Mouse (Mus musculus): Measurements from ENCODE around the gene Ttc3. TPM values are rescaled to one million over a fixed set of nuclear protein-coding genes. Genes with fewer than 3 reads are reported as not detected.

Gene Ttc3
- polyA plus RNA-seq, 1 experiment from 2014 or later: 291 TPM

- 78% methylated on average over 1 of the region's 1 CpGs for WGBS
- H3K27ac ChIP-seq: no peak overlapping the region
- no peaks in the 10 kb centered on the region for H3K36me3 ChIP-seq
- H3K9ac ChIP-seq: no peak overlapping the region
- H3K4me3 ChIP-seq: no peak overlapping the region
- peaks cover 10% of the 10 kb centered on the region for H3K4me1 ChIP-seq
- no peaks in the 10 kb centered on the region for H3K9me3 ChIP-seq
- no peaks in the 10 kb centered on the region for H3K27me3 ChIP-seq
- H3K4me2 ChIP-seq: no peak overlapping the region
- ATAC-seq (ENCODE audit: insufficient number of reproducible peaks, insufficient read depth, low FRiP score, low TSS enrichment, low read depth): no peak
Observed at GRCm38 (mm10) chr16:94345733-94346132, 24.7 kb upstream of the Ttc3 start.

GRCm38 (mm10) chr16:94347080-94347731 lies 23.2 kb upstream of the Ttc3 start:
- WGBS: 66% methylated on average over 7 of the region's 7 CpGs
- H3K9ac ChIP-seq: no peak overlapping the region
- ATAC-seq (ENCODE audit: insufficient number of reproducible peaks, insufficient read depth, low FRiP score, low TSS enrichment, low read depth): no peak
- peaks cover 10% of the 10 kb centered on the region for H3K4me1 ChIP-seq
- no peaks in the 10 kb centered on the region for H3K27me3 ChIP-seq
- no peak overlapping the region for H3K27ac ChIP-seq
- H3K4me3 ChIP-seq: no peak overlapping the region
- H3K9me3 ChIP-seq: no peaks in the 10 kb centered on the region
- H3K4me2 ChIP-seq: no peak overlapping the region
- H3K36me3 ChIP-seq: no peaks in the 10 kb centered on the region

- ATAC-seq (ENCODE audit: insufficient number of reproducible peaks, insufficient read depth, low FRiP score, low TSS enrichment, low read depth): no peak
- Histone ChIP-seq H3K36me3 (no peaks in the 10 kb centered on the region), H3K9ac (no peak overlapping the region), H3K4me3 (no peak overlapping the region), H3K27ac (no peak overlapping the region), H3K27me3 (no peaks in the 10 kb centered on the region), H3K9me3 (no peaks in the 10 kb centered on the region), H3K4me2 (no peak overlapping the region), H3K4me1 (peaks cover 14% of the 10 kb centered on the region)
- 81% methylated on average over 2 of the region's 2 CpGs for WGBS
Observed at GRCm38 (mm10) chr16:94348779-94349178, 21.6 kb upstream of the Ttc3 start.

- ATAC-seq (ENCODE audit: insufficient number of reproducible peaks, insufficient read depth, low FRiP score, low TSS enrichment, low read depth): no peak
- Histone ChIP-seq H3K4me3 (no peak overlapping the region), H3K27me3 (no peaks in the 10 kb centered on the region), H3K4me2 (no peak overlapping the region), H3K36me3 (no peaks in the 10 kb centered on the region), H3K9me3 (no peaks in the 10 kb centered on the region), H3K4me1 (peaks cover 14% of the 10 kb centered on the region), H3K27ac (peak overlapping the region; percentile 13; the same call in 1 of the 2 replicates), H3K9ac (no peak overlapping the region)
- WGBS: 51% methylated on average over 11 of the region's 11 CpGs
Observed at GRCm38 (mm10) chr16:94349588-94350286, 20.7 kb upstream of the Ttc3 start.

- H3K36me3 ChIP-seq: no peaks in the 10 kb centered on the region
- no peak for ATAC-seq (ENCODE audit: insufficient number of reproducible peaks, insufficient read depth, low FRiP score, low TSS enrichment, low read depth)
- 48% methylated on average over 10 of the region's 10 CpGs for WGBS
Observed at GRCm38 (mm10) chr16:94350287-94350677, 20.1 kb upstream of the Ttc3 start.

GRCm38 (mm10) chr16:94354450-94354849 lies 16.0 kb upstream of the Ttc3 start:
- no peaks in the 10 kb centered on the region for H3K36me3 ChIP-seq
- WGBS: 48% methylated on average over 9 of the region's 9 CpGs
- H3K27ac ChIP-seq: no peak overlapping the region
- H3K4me2 ChIP-seq: no peak overlapping the region
- peaks cover 14% of the 10 kb centered on the region for H3K4me1 ChIP-seq
- H3K9ac ChIP-seq: no peak overlapping the region
- H3K27me3 ChIP-seq: no peaks in the 10 kb centered on the region
- H3K4me3 ChIP-seq: no peak overlapping the region
- ATAC-seq (ENCODE audit: insufficient number of reproducible peaks, insufficient read depth, low FRiP score, low TSS enrichment, low read depth): no peak
- H3K9me3 ChIP-seq: no peaks in the 10 kb centered on the region

More at GRCm38 (mm10) chr16:94350287-94350677, 20.1 kb upstream of the Ttc3 start:
- Histone ChIP-seq H3K27ac (0 out of 2 replicates have a peak overlapping the region, but pooled peaks have one; percentile 13), H3K9me3 (no peaks in the 10 kb centered on the region), H3K9ac (no peak overlapping the region), H3K27me3 (no peaks in the 10 kb centered on the region), H3K4me3 (no peak overlapping the region), H3K4me2 (no peak overlapping the region), H3K4me1 (peaks cover 14% of the 10 kb centered on the region)

GRCm38 (mm10) chr16:94356046-94356445 lies 14.4 kb upstream of the Ttc3 start:
- Histone ChIP-seq H3K4me3 (no peak overlapping the region), H3K9me3 (no peaks in the 10 kb centered on the region), H3K27me3 (no peaks in the 10 kb centered on the region), H3K27ac (no peak overlapping the region), H3K9ac (no peak overlapping the region), H3K36me3 (no peaks in the 10 kb centered on the region), H3K4me1 (0 out of 2 replicates have a peak, but pooled peaks cover 4% of the 10 kb centered on the region), H3K4me2 (no peak overlapping the region)
- no peak for ATAC-seq (ENCODE audit: insufficient number of reproducible peaks, insufficient read depth, low FRiP score, low TSS enrichment, low read depth)
- 38% methylated on average over 7 of the region's 7 CpGs for WGBS

- WGBS: 67% methylated on average over 11 of the region's 11 CpGs
- Histone ChIP-seq H3K4me2 (no peak overlapping the region), H3K4me3 (no peak overlapping the region), H3K4me1 (peaks cover 5% of the 10 kb centered on the region), H3K9me3 (no peaks in the 10 kb centered on the region), H3K27ac (no peak overlapping the region), H3K9ac (no peak overlapping the region), H3K36me3 (no peaks in the 10 kb centered on the region), H3K27me3 (no peaks in the 10 kb centered on the region)
- ATAC-seq (ENCODE audit: insufficient number of reproducible peaks, insufficient read depth, low FRiP score, low TSS enrichment, low read depth): no peak
Observed at GRCm38 (mm10) chr16:94356776-94357494, 13.5 kb upstream of the Ttc3 start.

GRCm38 (mm10) chr16:94358091-94358490 lies 12.3 kb upstream of the Ttc3 start:
- Histone ChIP-seq H3K4me3 (no peak overlapping the region), H3K27me3 (no peaks in the 10 kb centered on the region), H3K9me3 (no peaks in the 10 kb centered on the region), H3K9ac (no peak overlapping the region), H3K27ac (no peak overlapping the region), H3K4me1 (peaks cover 11% of the 10 kb centered on the region), H3K4me2 (no peak overlapping the region), H3K36me3 (no peaks in the 10 kb centered on the region)
- ATAC-seq (ENCODE audit: insufficient number of reproducible peaks, insufficient read depth, low FRiP score, low TSS enrichment, low read depth): no peak
- 86% methylated on average over 3 of the region's 3 CpGs for WGBS

GRCm38 (mm10) chr16:94360578-94361350 lies 9.7 kb upstream of the Ttc3 start:
- Histone ChIP-seq H3K27ac (no peak overlapping the region), H3K4me1 (peaks cover 7% of the 10 kb centered on the region), H3K9me3 (no peaks in the 10 kb centered on the region), H3K4me3 (no peak overlapping the region), H3K9ac (no peak overlapping the region), H3K27me3 (no peaks in the 10 kb centered on the region), H3K36me3 (0 out of 2 replicates have a peak, but pooled peaks cover 8% of the 10 kb centered on the region), H3K4me2 (no peak overlapping the region)
- WGBS: 85% methylated on average over 13 of the region's 13 CpGs
- ATAC-seq (ENCODE audit: insufficient number of reproducible peaks, insufficient read depth, low FRiP score, low TSS enrichment, low read depth): no peak

GRCm38 (mm10) chr16:94362174-94362873 lies 8.1 kb upstream of the Ttc3 start:
- Histone ChIP-seq H3K27ac (no peak overlapping the region), H3K4me1 (peaks cover 7% of the 10 kb centered on the region), H3K4me3 (no peak overlapping the region), H3K9me3 (no peaks in the 10 kb centered on the region), H3K36me3 (peaks cover 8% of the 10 kb centered on the region; the same call in 1 of the 2 replicates), H3K9ac (no peak overlapping the region), H3K4me2 (no peak overlapping the region), H3K27me3 (no peaks in the 10 kb centered on the region)
- no peak for ATAC-seq (ENCODE audit: insufficient number of reproducible peaks, insufficient read depth, low FRiP score, low TSS enrichment, low read depth)
- 46% methylated on average over 10 of the region's 10 CpGs for WGBS
